Mouse (Mus musculus): Measurements from ENCODE around the gene Rln1. TPM values are rescaled to one million over a fixed set of nuclear protein-coding genes. Genes with fewer than 3 reads are reported as not detected.

Gene Rln1
- polyA plus RNA-seq, 1 experiment from 2014 or later = 0.21 TPM

- Histone ChIP-seq H3K36me3 (replicated peaks) (peaks cover 41% of the 10 kb centered on the region), H3K4me1 (no peaks in the 10 kb centered on the region), H3K4me3 (no peak overlapping the region), H3K9me3 (peaks cover 9% of the 10 kb centered on the region; the same call in 1 of the 2 replicates), H3K27ac (replicated peaks) (no peak overlapping the region), H3K27me3 (replicated peaks; ENCODE audit: low read depth, poor library complexity, severe bottlenecking) (no peaks in the 10 kb centered on the region)
- no peak for DNase-seq (ENCODE audit: low spot score)
- 81% methylated on average over 7 of the region's 7 CpGs for WGBS
Observed at GRCm38 (mm10) chr19:29312661-29313060, 21.8 kb downstream of the Rln1 start.

GRCm38 (mm10) chr19:29311791-29312190, 22.7 kb downstream of the Rln1 start:
- Histone ChIP-seq H3K27me3 (replicated peaks; ENCODE audit: low read depth, poor library complexity, severe bottlenecking) (no peaks in the 10 kb centered on the region), H3K27ac (replicated peaks) (no peak overlapping the region), H3K4me1 (no peaks in the 10 kb centered on the region), H3K4me3 (no peak overlapping the region), H3K36me3 (replicated peaks) (peaks cover 41% of the 10 kb centered on the region), H3K9me3 (peaks cover 7% of the 10 kb centered on the region; the same call in 1 of the 2 replicates)
- no peak for DNase-seq (ENCODE audit: low spot score)
- WGBS = 93% methylated on average over 8 of the region's 8 CpGs

GRCm38 (mm10) chr19:29308832-29309231, 25.6 kb downstream of the Rln1 start:
- peaks cover 39% of the 10 kb centered on the region for H3K36me3 ChIP-seq (replicated peaks)

GRCm38 (mm10) chr19:29302119-29302518, 32.4 kb downstream of the Rln1 start:
- no peaks in the 10 kb centered on the region for H3K9me3 ChIP-seq
- no peak overlapping the region for H3K4me3 ChIP-seq
- H3K27ac ChIP-seq (replicated peaks) = no peak overlapping the region
- H3K36me3 ChIP-seq (replicated peaks) = peaks cover 52% of the 10 kb centered on the region
- WGBS = 82% methylated on average over 2 of the region's 2 CpGs
- H3K27me3 ChIP-seq (replicated peaks; ENCODE audit: low read depth, poor library complexity, severe bottlenecking) = no peaks in the 10 kb centered on the region
- no peak for DNase-seq (ENCODE audit: low spot score)
- no peaks in the 10 kb centered on the region for H3K4me1 ChIP-seq

More at GRCm38 (mm10) chr19:29308832-29309231, 25.6 kb downstream of the Rln1 start:
- H3K27ac ChIP-seq (replicated peaks) = no peak overlapping the region
- no peak for DNase-seq (ENCODE audit: low spot score)
- H3K4me1 ChIP-seq = no peaks in the 10 kb centered on the region
- H3K27me3 ChIP-seq (replicated peaks; ENCODE audit: low read depth, poor library complexity, severe bottlenecking) = no peaks in the 10 kb centered on the region
- H3K4me3 ChIP-seq = no peak overlapping the region
- no peaks in the 10 kb centered on the region for H3K9me3 ChIP-seq

GRCm38 (mm10) chr19:29300919-29301318, 33.6 kb downstream of the Rln1 start:
- 92% methylated on average over 13 of the region's 13 CpGs for WGBS
- Histone ChIP-seq H3K4me1 (no peaks in the 10 kb centered on the region), H3K4me3 (no peak overlapping the region), H3K9me3 (no peaks in the 10 kb centered on the region), H3K27ac (replicated peaks) (no peak overlapping the region), H3K36me3 (replicated peaks) (peaks cover 57% of the 10 kb centered on the region), H3K27me3 (replicated peaks; ENCODE audit: low read depth, poor library complexity, severe bottlenecking) (no peaks in the 10 kb centered on the region)
- no peak for DNase-seq (ENCODE audit: low spot score)

- 95% methylated on average over 1 of the region's 1 CpGs for WGBS
- no peak for DNase-seq (ENCODE audit: low spot score)
- no peaks in the 10 kb centered on the region for H3K27me3 ChIP-seq (replicated peaks; ENCODE audit: low read depth, poor library complexity, severe bottlenecking)
- H3K4me3 ChIP-seq = no peak overlapping the region
- peaks cover 47% of the 10 kb centered on the region for H3K36me3 ChIP-seq (replicated peaks)
- no peaks in the 10 kb centered on the region for H3K4me1 ChIP-seq
- no peak overlapping the region for H3K27ac ChIP-seq (replicated peaks)
- H3K9me3 ChIP-seq = no peaks in the 10 kb centered on the region
Observed at GRCm38 (mm10) chr19:29297366-29297765, 37.1 kb downstream of the Rln1 start.

GRCm38 (mm10) chr19:29296166-29296565, 38.3 kb downstream of the Rln1 start:
- no peak overlapping the region for H3K4me3 ChIP-seq
- H3K9me3 ChIP-seq = no peaks in the 10 kb centered on the region
- no peak overlapping the region for H3K27ac ChIP-seq (replicated peaks)
- peaks cover 52% of the 10 kb centered on the region for H3K36me3 ChIP-seq (replicated peaks)
- H3K27me3 ChIP-seq (replicated peaks; ENCODE audit: low read depth, poor library complexity, severe bottlenecking) = no peaks in the 10 kb centered on the region
- no peak for DNase-seq (ENCODE audit: low spot score)
- H3K4me1 ChIP-seq = no peaks in the 10 kb centered on the region

- WGBS = 64% methylated on average over 2 of the region's 2 CpGs
- no peak overlapping the region for H3K27ac ChIP-seq (replicated peaks)
- H3K27me3 ChIP-seq (replicated peaks; ENCODE audit: low read depth, poor library complexity, severe bottlenecking) = no peaks in the 10 kb centered on the region
- no peaks in the 10 kb centered on the region for H3K9me3 ChIP-seq
- DNase-seq (ENCODE audit: low spot score) = no peak
- peaks cover 46% of the 10 kb centered on the region for H3K36me3 ChIP-seq (replicated peaks)
- no peak overlapping the region for H3K4me3 ChIP-seq
- no peaks in the 10 kb centered on the region for H3K4me1 ChIP-seq
Observed at GRCm38 (mm10) chr19:29294756-29295155, 39.7 kb downstream of the Rln1 start.

GRCm38 (mm10) chr19:29292546-29292945, 41.9 kb downstream of the Rln1 start:
- Histone ChIP-seq H3K27me3 (replicated peaks; ENCODE audit: low read depth, poor library complexity, severe bottlenecking) (no peaks in the 10 kb centered on the region), H3K36me3 (replicated peaks) (peaks cover 34% of the 10 kb centered on the region), H3K4me1 (peaks cover 6% of the 10 kb centered on the region), H3K9me3 (no peaks in the 10 kb centered on the region), H3K4me3 (no peak overlapping the region), H3K27ac (replicated peaks) (no peak overlapping the region)
- 87% methylated on average over 4 of the region's 4 CpGs for WGBS
- no peak for DNase-seq (ENCODE audit: low spot score)

- 87% methylated on average over 14 of the region's 14 CpGs for WGBS
- peaks cover 8% of the 10 kb centered on the region for H3K4me1 ChIP-seq
- H3K4me3 ChIP-seq = no peak overlapping the region
- no peaks in the 10 kb centered on the region for H3K9me3 ChIP-seq
- peaks cover 29% of the 10 kb centered on the region for H3K36me3 ChIP-seq (replicated peaks)
- no peak overlapping the region for H3K27ac ChIP-seq (replicated peaks)
- H3K27me3 ChIP-seq (replicated peaks; ENCODE audit: low read depth, poor library complexity, severe bottlenecking) = no peaks in the 10 kb centered on the region
- no peak for DNase-seq (ENCODE audit: low spot score)
Observed at GRCm38 (mm10) chr19:29291532-29291931, 42.9 kb downstream of the Rln1 start.

- Histone ChIP-seq H3K4me1 (peaks cover 15% of the 10 kb centered on the region), H3K27me3 (replicated peaks; ENCODE audit: low read depth, poor library complexity, severe bottlenecking) (no peaks in the 10 kb centered on the region), H3K9me3 (no peaks in the 10 kb centered on the region), H3K36me3 (replicated peaks) (peaks cover 36% of the 10 kb centered on the region), H3K27ac (replicated peaks) (no peak overlapping the region), H3K4me3 (no peak overlapping the region)
- peak; percentile 40 for DNase-seq (ENCODE audit: low spot score)
- WGBS = 47% methylated on average over 8 of the region's 8 CpGs
Observed at GRCm38 (mm10) chr19:29287863-29288262, 46.6 kb downstream of the Rln1 start.

GRCm38 (mm10) chr19:29285451-29285869, 49.0 kb downstream of the Rln1 start:
- Histone ChIP-seq H3K27ac (replicated peaks) (no peak overlapping the region), H3K4me1 (peaks cover 15% of the 10 kb centered on the region), H3K27me3 (replicated peaks; ENCODE audit: low read depth, poor library complexity, severe bottlenecking) (no peaks in the 10 kb centered on the region), H3K36me3 (replicated peaks) (peaks cover 18% of the 10 kb centered on the region), H3K4me3 (no peak overlapping the region), H3K9me3 (no peaks in the 10 kb centered on the region)
- WGBS = 44% methylated on average over 7 of the region's 7 CpGs
- DNase-seq (ENCODE audit: low spot score) = no peak

Data from embryonic facial prominence, embryonic 10.5 days (tissue).